Mouse (Mus musculus) kidney, adult 18-20 months (tissue): ENCODE measurements around the gene Gpr137b.
"Not testable (repeated sequence)": the region's sequence is repeated elsewhere in the genome, so short reads cannot be mapped to it uniquely, and the experiment has no call there.

ENCODE experiments used
- DNase-seq: peaks from one replicate; pipeline ENCODE4 v3.0.0; 2021

Gpr137b gene

DNA sequence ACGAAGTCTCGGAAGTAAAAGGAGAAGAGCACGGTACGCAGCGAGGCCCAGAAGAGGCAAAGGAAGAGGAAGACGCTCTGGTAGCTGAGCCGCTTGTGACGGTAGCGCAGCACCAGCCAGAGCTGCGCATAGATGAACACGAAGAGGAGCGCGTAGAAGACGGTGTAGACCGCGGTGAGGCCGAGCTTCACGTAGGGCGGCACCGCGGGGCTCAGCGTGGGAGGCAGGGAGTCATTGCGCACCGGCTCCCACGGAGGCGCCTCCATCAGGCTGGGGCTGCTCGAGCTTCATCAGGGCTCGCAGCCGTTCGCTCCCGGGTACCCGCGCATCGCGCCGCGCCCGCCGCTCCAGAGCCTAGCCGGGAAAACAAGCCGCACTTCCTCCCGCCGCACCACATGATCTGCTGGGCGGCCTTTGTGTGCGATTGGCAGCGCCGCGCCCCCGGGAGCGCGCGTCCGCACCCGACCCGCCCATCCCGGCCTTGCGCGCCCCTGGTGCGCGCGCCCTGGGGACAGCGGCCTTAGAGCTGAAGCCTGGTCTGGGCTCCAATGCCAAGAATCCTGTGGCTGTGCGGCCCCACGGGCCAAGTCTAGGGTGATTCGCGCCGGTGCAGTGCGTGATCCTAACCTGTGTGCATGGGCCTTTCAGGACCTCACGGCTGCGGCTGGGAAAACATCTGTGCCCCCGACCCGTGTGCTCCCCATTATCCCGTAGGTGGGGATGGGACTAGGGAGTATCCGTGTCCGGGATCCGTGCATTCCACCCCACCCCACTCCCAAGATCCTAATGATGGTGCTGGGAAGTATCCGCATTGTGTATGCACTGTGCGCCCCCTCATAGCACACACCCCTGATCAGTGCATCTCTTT lies at the start of gene Gpr137b:
Gene Gpr137b, minus strand, starts transcription at position 787 of the 868 bp plus-strand sequence.
- peak; percentile 70 for DNase-seq

DNA sequence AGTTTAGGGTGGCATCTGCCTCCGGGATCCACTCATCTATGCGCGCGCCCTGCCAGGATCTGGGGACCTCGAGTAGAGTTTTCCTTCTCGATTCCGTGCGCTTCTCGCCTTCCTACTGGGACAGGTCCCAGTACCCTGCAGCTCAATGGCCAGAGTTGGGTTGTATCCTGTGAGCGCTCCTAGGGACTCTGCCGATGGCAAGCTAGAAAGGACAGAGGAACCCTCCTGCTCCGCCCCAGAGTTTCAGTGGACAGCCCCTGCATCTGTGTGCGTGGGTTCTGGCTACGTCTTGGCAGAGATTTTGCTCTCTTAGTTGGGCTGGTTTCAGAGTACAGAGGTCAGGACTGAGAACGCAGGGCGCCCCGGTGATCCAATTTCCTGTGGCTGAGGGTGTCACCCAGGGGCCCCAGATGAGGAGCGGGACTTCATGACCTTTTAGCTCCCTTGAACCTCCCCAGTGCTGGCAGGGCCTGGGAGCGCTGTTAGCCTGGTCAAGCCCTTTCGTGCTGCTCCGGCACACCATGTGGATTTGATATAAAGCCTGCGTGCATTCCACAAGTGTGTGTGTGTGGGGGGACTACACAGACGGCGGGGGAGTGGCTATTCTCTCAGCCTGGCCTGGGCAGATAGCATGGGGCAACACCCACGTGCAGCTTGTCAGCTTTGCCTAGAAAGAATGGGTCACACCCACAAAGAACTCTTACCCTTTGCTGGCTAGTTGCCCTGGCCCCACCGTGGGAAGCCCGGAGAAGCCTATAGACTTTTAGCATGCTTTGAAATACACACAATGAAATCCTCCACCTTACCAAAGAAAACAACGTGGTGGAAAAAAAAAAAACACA lies 44.5 kb upstream of the Gpr137b start:
- DNase-seq, result peak; percentile 33

DNA sequence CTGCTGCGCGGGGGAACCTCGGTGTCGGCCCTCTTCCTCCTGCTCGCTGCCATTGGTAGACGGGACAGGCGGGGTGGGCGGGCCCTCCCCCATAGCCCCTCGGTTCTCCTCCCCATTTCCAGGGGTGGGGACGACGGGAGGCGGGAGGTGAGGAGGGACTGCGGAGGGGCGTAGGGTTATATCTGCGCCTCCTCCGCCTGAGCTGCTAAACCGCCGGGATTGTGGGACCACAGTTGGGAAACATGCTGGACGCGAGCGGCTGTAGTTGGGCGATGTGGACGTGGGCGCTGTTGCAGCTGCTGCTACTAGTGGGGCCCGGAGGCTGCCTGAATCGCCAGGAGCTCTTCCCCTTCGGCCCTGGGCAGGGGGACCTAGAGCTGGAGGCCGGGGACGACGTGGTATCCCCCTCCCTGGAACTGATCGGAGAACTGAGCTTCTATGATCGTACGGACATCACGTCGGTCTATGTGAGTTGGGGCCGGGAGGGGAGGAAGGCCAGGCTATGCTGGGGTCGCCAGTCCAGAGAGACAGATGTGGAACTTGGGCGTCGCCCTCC lies 43.7 kb upstream of the Gpr137b start, which contains the start of gene Nid1:
Gene Nid1, plus strand, starts transcription at position 92 of the 556 bp plus-strand sequence.
- DNase-seq, result peak; percentile 20

DNA sequence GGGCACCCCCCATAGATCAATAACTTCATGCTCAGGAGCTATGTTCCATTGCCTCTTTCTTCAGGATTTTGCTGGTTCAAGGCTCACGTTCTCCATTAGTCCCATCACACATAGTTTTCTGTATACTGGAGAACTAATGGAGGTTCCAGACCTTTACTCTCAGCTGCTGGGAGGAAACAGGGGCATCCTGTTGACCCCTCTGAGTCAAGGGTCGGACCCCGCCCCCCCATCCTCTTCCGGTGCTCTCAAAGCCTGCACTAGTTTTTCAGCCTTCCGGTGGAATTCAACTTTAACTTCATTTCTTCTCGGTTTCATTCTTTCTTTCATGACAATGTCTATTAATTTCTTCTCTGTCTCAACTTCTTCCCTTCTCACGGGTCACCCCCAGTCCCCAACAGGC lies 42.3 kb upstream of the Gpr137b start:
- peak; percentile 40 for DNase-seq

DNA sequence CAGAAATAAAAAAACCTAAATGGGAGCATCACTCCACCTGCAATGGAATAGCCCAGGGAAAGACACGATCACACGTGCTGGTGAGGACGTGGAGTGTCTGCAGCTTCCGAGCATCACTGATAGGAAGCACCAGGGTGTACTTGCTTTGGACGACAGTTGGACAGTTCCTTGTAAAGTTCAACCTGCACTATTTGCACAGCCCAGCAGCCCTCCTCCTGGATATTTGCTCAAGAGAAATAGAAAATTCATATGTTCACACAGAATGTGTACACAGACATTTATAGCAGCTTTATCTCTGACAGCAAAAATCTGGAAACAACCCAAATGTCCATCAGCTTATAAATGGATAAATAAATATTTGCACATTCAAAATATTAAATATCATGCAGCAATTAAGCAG lies 29.5 kb upstream of the Gpr137b start:
- DNase-seq, result not testable (repeated sequence)

DNA sequence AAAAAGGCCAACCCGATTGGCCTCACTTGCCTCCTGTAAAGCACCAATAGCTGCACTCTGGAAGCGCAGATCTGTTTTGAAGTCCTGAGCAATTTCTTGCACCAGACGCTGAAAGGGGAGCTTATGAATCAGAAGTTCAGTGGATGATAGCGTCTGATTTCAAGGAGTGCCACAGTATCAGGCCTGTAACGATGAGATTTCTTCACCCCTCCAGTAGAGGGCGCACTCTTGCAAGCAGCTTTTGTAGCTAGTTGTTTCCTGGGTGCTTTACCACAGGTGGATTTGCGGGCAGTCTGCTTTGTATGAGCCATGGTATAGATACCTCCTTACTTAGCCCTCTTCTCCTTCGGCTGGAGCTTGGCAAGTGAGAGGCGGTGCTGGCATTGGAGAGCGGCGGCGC lies 25.0 kb upstream of the Gpr137b start:
- not testable (repeated sequence) for DNase-seq

DNA sequence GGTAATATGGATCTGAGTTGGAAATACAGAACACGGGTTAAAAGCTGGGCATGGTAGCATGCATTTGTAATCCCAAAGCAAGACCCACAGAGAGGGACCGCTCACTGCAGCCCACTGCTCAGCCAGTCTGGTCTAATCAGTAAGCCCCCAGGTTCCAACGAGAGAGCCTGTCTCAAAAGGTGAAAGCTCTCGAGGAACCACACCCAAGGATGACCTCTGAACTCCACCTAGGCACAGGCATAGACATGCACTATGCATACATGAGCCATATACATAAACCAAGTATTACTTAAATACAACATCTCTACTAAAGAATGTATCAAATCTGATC lies 22.2 kb upstream of the Gpr137b start:
- not testable (repeated sequence) for DNase-seq

DNA sequence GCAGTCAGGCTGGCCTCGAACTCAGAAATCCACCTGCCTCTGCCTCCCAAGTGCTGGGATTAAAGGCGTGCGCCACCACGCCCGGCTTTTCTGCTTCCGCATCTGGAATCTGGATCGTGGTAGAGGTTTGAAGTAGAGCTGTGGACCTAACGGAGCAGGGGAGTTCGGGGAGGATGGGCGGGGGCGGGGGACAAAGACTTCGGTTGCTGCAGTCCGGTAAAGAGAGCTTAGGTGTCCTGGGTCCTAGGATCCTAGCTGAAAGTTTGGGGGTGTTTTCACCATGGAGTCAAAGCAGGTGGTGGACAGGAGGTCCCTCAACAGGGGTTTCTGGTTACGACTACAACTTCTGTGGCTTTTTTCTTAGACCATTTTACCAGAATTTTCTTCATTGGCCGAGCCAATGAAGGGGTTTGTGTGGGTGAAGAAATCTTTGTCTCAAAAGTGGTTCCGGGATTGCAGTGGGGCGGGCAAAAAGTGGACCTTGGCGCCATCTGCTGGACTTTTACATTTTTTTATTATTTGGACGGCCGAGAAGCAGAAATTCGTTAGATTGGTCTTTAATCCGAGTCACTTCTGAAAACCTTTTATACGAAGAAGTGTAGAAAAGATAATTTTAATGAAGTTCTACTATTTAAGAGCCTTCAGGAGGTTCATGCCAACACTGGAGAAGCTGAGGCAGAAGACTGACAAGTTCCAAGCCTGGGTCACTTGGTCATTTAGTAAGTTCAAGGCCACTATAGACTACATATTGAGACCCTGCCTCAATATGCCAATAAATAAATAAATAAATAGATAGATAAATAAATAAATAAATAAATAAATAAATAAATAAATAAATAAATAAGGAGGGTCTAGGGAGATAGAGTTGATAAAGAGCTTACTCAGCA lies 21.5 kb upstream of the Gpr137b start:
- DNase-seq, result peak; percentile 65

DNA sequence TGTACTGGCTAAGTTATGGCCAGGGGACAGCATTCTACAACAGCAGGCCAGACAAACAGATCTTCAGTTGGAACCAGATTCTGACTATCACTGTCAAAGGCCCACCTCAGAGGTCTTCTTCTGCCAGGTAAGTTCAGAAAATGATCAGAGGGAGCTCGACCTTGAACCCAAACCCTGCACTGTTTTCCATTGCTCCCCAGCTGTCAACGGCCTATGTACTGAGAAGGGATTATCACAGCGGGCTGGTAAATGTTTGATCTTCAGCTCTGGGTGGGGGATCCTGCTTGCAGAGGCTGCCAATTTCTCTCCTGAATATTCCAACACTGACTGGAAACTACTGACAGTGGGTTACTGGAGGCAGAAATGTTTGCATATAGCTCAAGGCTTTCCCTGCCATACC lies 20.4 kb upstream of the Gpr137b start:
- DNase-seq, result peak; percentile 64

DNA sequence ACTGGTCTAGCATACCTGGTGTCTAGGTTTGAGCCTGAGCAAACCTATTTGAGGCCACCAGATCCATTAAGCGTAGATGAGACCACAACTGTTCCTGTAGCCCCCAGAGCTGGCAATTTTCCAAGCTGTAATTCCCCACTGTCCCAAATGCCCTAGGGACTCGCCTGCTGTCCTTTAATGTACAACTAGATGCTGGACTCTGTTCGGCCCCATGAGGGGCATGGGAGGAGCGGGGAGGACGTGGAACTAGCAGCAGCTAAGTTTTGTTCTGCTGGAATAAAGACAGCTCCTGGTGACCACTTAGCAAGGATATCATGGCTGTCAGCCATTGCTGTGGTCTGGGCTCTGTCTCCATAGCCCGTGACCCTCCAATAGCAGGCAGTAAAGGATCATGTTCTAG lies 11.7 kb upstream of the Gpr137b start:
- DNase-seq, result not testable (repeated sequence)

DNA sequence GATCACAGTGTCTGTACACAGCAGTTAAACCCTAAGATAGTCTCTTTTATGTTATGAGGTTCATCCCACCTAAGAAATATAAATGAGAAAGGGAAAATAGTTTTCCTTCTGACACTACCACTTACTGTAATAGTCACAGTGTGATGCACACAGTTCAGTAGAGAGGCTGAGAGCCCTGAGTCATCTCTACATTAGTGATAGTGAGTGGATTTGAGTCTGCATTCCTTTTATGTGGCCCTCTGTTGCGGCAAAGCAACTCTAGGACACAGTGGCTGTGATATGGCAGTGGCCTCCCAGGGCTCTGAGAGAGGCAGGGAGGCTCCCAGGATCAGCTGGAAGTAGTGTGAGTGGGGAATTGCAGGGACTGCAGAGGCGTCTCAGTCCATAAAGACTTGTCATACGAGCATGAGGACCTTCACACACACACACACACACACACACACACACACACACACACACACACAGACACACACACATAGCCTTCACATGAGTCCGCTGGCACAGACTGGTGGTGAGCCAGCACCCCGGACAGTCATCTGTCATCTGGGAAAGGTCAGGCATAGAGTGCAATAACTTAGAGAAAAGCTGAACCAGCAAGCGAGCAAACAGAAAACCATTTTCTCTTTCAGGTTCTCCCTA lies 10.8 kb upstream of the Gpr137b start:
- DNase-seq, result not testable (repeated sequence)

DNA sequence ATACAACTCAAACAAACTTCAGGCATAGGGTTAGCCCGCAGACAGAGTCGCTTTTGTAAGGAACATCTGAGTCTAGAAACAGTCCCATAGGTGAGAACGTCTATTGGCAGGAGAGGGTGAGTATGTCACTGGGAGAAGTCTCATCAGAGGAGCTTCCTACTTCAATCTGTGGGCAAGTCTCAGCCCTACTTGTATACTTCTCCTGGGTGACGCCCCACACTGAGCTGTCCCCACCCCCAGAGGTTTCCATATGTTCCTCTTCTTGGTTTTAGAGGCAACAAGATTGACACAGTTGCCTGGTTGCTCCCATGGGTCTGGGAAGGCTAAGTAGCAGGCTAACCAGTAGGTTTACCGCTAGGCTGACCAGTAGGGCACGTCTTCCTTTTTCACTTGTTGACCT lies 10.0 kb upstream of the Gpr137b start:
- DNase-seq, result not testable (repeated sequence)

DNA sequence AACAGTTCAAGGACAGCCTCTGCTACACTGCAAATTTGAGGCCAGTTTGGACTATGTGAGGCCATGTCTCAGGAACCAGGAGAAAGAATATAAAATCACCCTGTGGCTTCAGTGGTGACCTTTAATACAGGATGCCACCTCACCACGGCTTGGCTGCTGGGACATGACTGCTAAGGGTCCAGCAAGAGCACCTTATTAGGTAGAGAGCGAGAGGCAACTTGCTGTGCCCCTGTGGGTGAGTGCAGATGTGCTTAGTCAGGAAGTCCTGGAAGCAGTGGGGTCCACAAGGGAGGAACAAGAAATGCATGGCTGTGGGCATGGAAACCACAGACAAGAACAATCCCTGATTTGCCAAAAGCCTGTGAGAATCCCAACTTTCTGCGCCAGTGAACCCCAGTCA lies 9.6 kb upstream of the Gpr137b start:
- not testable (repeated sequence) for DNase-seq

DNA sequence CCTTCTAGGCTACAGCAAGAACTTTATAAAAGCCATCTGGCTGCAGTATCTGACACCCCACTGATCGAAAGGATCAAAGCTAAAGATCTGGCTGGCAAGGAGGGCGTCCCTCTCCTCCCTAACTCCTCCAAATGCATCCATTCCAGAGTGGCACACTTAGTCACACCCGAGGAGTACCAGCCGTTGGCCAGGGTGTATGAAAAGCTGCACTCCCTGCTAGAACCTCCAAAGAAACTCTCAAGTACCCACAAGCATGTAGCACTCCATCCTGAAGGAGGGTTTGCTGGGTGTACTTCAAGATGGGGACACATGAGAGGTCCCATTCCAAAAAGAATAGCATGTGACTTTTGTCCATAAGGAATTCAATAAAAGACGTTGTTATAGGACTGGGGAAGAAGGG lies 9.0 kb upstream of the Gpr137b start:
- not testable (repeated sequence) for DNase-seq

DNA sequence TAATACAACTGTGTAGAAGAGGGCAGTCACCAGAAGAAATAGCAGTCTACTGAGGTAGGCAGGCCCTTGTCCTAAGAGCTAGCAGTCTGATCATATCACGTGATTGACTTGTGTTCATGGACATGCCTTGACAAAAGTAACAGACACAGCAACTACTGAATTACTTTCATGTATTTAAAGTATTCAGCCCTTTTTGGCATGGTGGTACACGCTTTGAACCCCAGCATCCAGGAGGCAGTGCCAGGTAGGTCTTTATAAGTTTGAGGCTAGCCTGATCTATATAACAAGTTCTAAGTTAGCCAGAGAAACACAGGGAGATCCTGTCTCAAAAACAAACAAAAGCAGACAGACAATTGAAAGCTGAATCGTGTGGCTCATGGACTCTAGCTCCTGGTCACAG lies 7.0 kb upstream of the Gpr137b start:
- not testable (repeated sequence) for DNase-seq

DNA sequence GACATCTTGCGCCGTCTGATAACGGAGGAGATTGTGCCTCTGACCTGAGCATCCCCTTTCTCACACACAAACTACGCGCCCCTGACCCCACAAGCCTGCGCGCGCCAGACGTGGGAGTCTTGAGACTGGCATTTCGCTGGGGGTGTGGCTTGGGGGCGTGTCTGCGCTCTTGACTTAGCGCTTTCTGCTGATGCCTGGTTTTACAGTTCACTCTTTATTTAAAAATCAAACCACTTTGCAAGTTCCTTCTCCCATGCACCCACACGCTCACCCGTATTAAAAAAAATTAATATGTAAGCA lies 232 bp upstream of the Gpr137b start:
- peak; percentile 60 for DNase-seq

DNA sequence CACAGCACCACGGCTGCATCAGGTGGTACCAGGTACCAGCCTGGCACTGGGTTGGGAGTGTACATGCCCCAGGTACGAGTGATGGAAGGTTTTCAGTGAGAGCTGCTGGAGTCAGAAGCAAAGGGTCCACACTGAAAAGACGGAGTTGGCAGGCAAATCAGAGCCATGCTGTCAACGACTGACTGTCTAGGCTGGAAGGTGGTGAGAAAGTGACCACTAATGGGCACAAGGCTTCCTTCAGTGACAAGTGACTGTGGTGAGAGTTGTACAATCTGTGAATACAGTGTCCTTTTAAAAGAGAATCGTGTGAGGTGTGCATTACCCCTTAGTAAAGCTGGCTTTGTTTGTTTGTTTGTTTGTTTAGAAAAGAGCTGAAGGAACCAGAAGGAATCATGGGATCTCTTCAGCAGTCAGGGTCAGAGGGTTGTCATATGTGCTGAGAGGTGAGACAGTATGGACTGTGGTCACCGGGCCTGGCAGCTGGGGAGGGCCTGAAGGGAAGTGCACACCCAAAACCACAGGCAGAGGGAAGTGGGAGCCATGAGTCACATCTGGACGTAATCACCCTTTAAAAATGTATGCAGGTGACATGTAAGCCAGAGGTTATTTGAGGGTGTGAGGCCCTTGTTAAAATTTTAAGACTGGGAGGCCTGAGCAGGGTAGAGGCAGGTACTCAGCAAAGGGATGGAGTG lies 15.5 kb downstream of the Gpr137b start:
- not testable (repeated sequence) for DNase-seq

DNA sequence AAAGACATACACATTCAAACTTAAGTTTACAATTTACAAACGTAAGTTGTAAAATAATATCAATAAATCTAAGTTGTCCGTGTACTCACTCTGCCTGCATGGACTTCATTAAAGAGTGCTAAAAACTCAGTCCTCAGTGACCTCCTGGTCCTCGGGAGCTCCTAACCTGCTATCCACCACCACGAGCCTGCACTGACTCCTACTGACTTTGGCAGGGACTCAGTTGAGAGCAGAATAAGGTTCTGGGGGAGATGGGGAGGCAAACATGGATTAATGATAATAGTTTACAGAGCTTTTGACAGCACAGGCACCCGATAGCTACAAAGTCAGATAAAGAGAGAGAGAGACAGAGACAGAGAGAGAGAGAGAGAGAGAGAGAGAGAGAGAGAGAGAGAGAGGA lies 16.6 kb downstream of the Gpr137b start:
- DNase-seq, result no peak

DNA sequence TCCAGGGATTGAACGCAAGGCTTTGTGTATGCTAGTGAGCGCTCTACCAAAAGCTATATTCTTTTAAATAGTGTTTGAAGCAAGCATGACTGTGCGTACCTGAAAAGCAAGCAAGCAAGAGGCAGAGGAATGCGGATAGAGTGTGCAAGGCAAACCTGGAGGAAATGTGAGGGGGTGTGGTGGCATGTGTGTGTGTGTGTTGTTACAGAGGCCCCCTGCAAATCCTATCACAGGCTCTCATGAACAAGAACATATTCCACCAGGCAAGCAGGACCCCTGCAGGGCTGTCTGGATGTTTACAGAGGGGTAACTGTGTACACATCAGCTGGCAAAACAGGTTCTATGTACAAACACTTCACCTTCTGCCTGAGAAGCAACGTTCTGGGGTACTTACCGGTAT lies 19.8 kb downstream of the Gpr137b start:
- not testable (repeated sequence) for DNase-seq

DNA sequence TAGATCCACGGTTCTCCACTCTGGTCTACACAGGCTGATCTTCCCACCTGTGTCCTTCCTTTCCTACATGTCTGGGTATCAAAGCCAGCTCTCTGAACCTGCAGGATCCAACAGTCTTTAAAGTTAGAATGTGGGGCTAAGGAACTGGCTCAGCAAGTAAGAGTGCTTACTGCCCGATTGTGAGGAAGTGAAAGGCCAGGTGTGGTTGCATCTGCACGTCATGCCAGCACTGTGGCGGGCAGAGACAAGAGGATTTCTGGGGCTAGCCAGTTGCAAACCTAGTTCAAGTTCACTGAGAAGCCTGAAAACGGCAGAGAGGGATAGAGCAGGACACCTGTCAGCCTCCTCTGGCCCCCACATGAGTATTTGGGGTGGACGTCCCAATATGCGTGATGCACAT lies 22.4 kb downstream of the Gpr137b start:
- not testable (repeated sequence) for DNase-seq

DNA sequence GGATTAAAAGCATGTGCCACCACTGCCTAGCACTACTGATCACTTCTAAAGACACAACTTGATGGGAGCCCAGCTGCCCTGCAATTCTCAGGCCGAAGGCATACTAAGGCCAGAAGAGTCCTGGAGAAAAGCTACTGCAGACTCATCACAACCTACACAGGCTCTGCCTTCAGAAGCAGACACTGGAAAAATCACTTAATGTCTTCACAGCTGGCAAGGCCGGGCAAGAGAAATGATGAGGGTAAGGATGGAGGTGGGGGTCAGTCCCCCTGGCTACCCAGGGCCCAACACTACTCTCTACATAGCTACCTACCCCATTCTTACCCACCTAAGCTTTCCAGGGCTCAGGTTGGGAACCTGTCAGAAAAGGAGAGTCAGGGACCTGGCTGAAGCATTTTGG lies 27.4 kb downstream of the Gpr137b start:
- not testable (repeated sequence) for DNase-seq

DNA sequence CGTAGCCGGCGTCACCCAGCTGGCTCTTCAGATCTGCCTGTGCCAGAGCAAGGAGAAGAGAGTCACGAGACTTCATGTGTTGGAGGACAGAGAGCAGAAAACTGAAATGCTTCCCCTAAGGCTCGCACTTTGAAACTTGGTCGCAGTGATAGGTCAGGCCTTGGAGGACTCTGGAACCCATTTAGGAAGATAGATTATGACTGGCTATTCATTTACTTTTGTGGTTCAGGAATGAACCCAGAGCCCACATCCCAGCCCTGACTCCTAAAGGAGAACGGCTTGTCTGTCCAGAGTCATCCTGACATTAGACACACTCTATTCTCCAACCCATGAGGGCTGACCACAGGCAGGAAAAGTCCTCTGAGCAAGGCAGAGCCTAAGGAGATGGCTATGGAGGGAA lies 30.3 kb downstream of the Gpr137b start:
- peak; percentile 53 for DNase-seq
